ENCODE assay signal across 19 mouse cellular contexts in the genomic region with DNA sequence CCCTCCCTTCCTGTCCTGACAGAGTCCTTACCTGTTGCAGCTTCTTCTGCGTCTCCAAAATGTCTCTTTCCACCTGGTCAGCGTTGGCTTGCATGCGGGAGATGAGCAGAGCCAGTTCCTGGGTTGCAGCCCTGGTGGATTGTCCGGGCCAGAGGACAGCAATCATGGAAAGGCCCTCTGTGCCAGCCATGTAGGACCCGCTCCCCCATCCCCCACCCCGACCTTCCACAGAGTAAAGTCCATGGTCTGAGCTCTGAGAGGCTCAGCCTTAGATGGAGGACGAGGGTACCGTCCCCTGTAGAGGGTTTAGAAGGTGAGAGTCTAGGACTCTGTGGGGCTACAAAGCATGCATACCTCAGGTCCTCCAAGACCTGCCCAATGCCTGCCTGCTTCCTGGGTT. TPM values are rescaled to one million over a fixed set of nuclear protein-coding genes. Genes with fewer than 3 reads are reported as not detected.
"Had no signal": no experiment of that assay in that cellular context is flagged by ENCODE, and none has a peak within 500 bp of the region (broad histone marks: within the 10 kb centered on the region; RNA-seq: fewer than 3 reads in every experiment).

No protein-coding gene starts in this region.

- DNase-seq: lung, embryonic 14.5 days; lung, postnatal 10 days; lung, postnatal 4 days; midbrain, embryonic 14.5 days; retina, postnatal 1 day; right cerebral cortex, adult 18-20 months; right cerebral cortex, postnatal 25 days; right cerebral cortex, postnatal 4 days; spleen, adult 18-20 months; thymus, adult 18-20 months; thymus, postnatal 14 days; thymus, postnatal 36 days had no signal

- H3K9me3 ChIP-seq: midbrain, embryonic 10.5 days; midbrain, embryonic 12.5 days; neural tube, embryonic 13.5 days; neural tube, embryonic 15.5 days had no signal

- H3K9ac ChIP-seq: lung, embryonic 14.5 days; midbrain, embryonic 12.5 days; neural tube, embryonic 13.5 days; neural tube, embryonic 15.5 days had no signal

- H3K27ac ChIP-seq: midbrain, embryonic 10.5 days; midbrain, embryonic 12.5 days; neural tube, embryonic 13.5 days; neural tube, embryonic 15.5 days had no signal

- ATAC-seq: midbrain, embryonic 16.5 days had no signal

- H3K36me3 ChIP-seq: midbrain, embryonic 10.5 days; midbrain, embryonic 12.5 days; neural tube, embryonic 13.5 days; neural tube, embryonic 15.5 days had no signal

- H3K4me3 ChIP-seq: midbrain, embryonic 10.5 days; midbrain, embryonic 12.5 days; myocyte; neural tube, embryonic 13.5 days; neural tube, embryonic 15.5 days had no signal

- H3K4me2 ChIP-seq: lung, embryonic 14.5 days; midbrain, embryonic 12.5 days; neural tube, embryonic 13.5 days; neural tube, embryonic 15.5 days had no signal

RNA-seq across cellular contexts. Expression of a gene that starts 45.8 kb away (rescaled TPM):
- total RNA-seq: megakaryocyte-erythroid progenitor cell, adult 5-6 weeks had no signal
- polyA plus RNA-seq: lung, embryonic 14.5 days had no signal
